Mouse (Mus musculus) erythroblast, adult 5-6 weeks (primary cell): Measurements from ENCODE around the gene Pfdn2. TPM values are rescaled to one million over a fixed set of nuclear protein-coding genes. Genes with fewer than 3 reads are reported as not detected.

Experiments
- ATAC-seq: replicated peaks from 2 replicates; pipeline ENCODE4 v1.8.0; 2016; ENCODE audit warnings: moderate number of reproducible peaks, mild to moderate bottlenecking, moderate TSS enrichment, inconsistent platforms; ENCODE audit not compliant: poor library complexity, low FRiP score, severe bottlenecking
- total RNA-seq, 2 experiments: library from RNA; stranded (forward) in 1 of 2; stranded (reverse) in 1 of 2; fragments of 150-400 nt in 1 of 2; fragments of 200-764, 138-1000 nt in 1 of 2; gene quantifications; 2 replicates each; pipeline versions ENCODE4 v1.2.3 to v1.2.4; 2015 to 2017; ENCODE audit warnings: low replicate concordance in 2 of 2

Gene Pfdn2
- total RNA-seq, 2 experiments from 2014 or later = 1.5 to 7.1 TPM

- ATAC-seq = no peak
Observed at GRCm38 (mm10) chr1:171388376-171389102, 43.1 kb downstream of the Pfdn2 start, which contains the start of gene Arhgap30. TSS of gene Arhgap30 (plus strand) at chr1:171388954.

DNA sequence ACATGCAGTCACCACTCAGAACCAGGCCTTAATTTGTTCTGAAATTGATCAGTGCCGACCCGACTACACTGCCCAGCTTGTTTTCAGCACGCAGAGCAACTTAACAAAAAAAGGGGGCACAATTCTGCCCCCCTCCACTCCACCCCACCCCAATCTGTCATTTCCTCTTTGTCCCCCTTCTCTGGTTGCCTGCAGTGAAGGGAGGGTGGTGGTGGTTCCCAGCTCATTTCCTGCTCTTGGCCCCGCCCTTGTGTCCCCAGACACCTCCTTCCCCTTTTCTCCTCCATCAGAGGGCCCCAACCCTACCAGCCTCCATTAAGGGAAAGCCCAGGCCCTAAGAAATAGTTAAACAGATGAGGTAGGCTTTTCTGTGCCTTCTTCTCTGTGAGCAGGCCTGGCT is 44.6 kb downstream of the Pfdn2 start:
- no peak for ATAC-seq

DNA sequence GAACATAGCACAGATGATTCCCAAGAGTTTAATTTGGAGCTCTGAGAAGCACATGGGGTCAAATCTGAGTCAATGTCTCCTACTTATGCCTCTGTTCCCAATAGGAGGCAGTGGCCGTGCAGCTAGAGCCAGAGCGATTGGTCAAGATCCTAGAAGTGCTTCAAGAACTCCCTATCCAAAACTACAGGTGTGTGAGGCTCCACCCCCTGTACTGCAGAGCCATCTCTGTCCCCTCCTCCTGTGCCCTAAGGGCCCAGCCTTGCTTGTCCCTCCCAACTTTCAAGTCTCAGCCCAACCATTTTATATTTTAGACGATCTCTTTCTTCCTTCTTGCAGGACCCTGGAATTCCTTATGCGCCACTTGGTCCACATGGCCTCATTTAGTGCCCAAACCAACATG is 56.4 kb downstream of the Pfdn2 start:
- no peak for ATAC-seq

- ATAC-seq = no peak
Observed at GRCm38 (mm10) chr1:171402991-171403390, 57.5 kb downstream of the Pfdn2 start.

DNA sequence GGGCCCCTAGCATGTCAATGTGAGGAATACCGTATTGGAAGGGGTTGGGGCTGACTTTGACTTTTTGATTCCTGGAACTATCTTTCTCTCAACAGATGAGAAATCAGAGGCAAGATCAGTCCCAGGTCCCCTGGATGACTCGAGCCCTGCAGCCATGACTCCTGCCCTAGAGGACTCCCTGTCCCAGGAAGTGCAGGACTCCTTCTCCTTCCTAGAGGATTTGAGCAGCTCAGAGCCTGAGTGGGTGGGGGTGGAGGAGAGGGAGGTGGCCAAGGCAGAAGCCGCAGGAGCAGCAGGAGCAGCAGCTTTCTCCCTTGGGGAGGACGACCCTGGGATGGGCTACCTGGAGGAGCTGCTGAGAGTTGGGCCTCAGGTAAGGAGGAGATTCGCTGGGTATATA is 61.8 kb downstream of the Pfdn2 start:
- no peak for ATAC-seq

Other genes starting within 250 kb of the Pfdn2 start
- gene Cfap126, start 231.8 kb upstream of the Pfdn2 start, total RNA-seq (2015; ENCODE audit: low replicate concordance) = not detected in 2 replicates
- gene Cfap126, start 231.8 kb upstream of the Pfdn2 start, total RNA-seq (2017; ENCODE audit: low replicate concordance) = not detected in 2 replicates
- 15.6 and 40.3 TPM in 2 replicates for gene Sdhc, start 195.1 kb upstream of the Pfdn2 start, total RNA-seq (2015; ENCODE audit: low replicate concordance)
- gene Sdhc, start 195.1 kb upstream of the Pfdn2 start, total RNA-seq (2017; ENCODE audit: low replicate concordance) = 9.2 and 20.0 TPM in 2 replicates
- gene Mpz, start 195.0 kb upstream of the Pfdn2 start, total RNA-seq (2015; ENCODE audit: low replicate concordance) = not detected in 2 replicates
- not detected in 2 replicates for gene Mpz, start 195.0 kb upstream of the Pfdn2 start, total RNA-seq (2017; ENCODE audit: low replicate concordance)
- gene Pcp4l1, start 149.4 kb upstream of the Pfdn2 start, total RNA-seq (2015; ENCODE audit: low replicate concordance) = not detected in 2 replicates
- 0.84 and 3.2 TPM in 2 replicates for gene Pcp4l1, start 149.4 kb upstream of the Pfdn2 start, total RNA-seq (2017; ENCODE audit: low replicate concordance)
- gene Nr1i3, start 131.7 kb upstream of the Pfdn2 start, total RNA-seq (2015; ENCODE audit: low replicate concordance) = not detected in 2 replicates
- not detected in 2 replicates for gene Nr1i3, start 131.7 kb upstream of the Pfdn2 start, total RNA-seq (2017; ENCODE audit: low replicate concordance)
- gene Tomm40l, start 123.2 kb upstream of the Pfdn2 start, total RNA-seq (2015; ENCODE audit: low replicate concordance) = 4.0 and 4.2 TPM in 2 replicates
- gene Tomm40l, start 123.2 kb upstream of the Pfdn2 start, total RNA-seq (2017; ENCODE audit: low replicate concordance) = 2.2 and 2.6 TPM in 2 replicates
- gene Apoa2, start 120.6 kb upstream of the Pfdn2 start, total RNA-seq (2015; ENCODE audit: low replicate concordance) = not detected in 2 replicates
- not detected in 2 replicates for gene Apoa2, start 120.6 kb upstream of the Pfdn2 start, total RNA-seq (2017; ENCODE audit: low replicate concordance)
- gene Fcer1g, start 111.3 kb upstream of the Pfdn2 start, total RNA-seq (2015; ENCODE audit: low replicate concordance) = 269 and 282 TPM in 2 replicates
- gene Fcer1g, start 111.3 kb upstream of the Pfdn2 start, total RNA-seq (2017; ENCODE audit: low replicate concordance) = 89.5 and 162 TPM in 2 replicates
- gene Adamts4, start 95.2 kb upstream of the Pfdn2 start, total RNA-seq (2015; ENCODE audit: low replicate concordance) = 0.19 TPM in 1 of 2 replicates, not detected in the other
- not detected in 2 replicates for gene Adamts4, start 95.2 kb upstream of the Pfdn2 start, total RNA-seq (2017; ENCODE audit: low replicate concordance)
- gene Ndufs2, start 94.3 kb upstream of the Pfdn2 start, total RNA-seq (2015; ENCODE audit: low replicate concordance) = 62.9 and 78.4 TPM in 2 replicates
- gene Ndufs2, start 94.3 kb upstream of the Pfdn2 start, total RNA-seq (2017; ENCODE audit: low replicate concordance) = 48.0 and 62.1 TPM in 2 replicates
- gene B4galt3, start 75.3 kb upstream of the Pfdn2 start, total RNA-seq (2015; ENCODE audit: low replicate concordance) = 8.1 and 11.3 TPM in 2 replicates
- gene B4galt3, start 75.3 kb upstream of the Pfdn2 start, total RNA-seq (2017; ENCODE audit: low replicate concordance) = 7.7 and 29.1 TPM in 2 replicates
- gene Ppox, start 64.5 kb upstream of the Pfdn2 start, total RNA-seq (2015; ENCODE audit: low replicate concordance) = 416 and 462 TPM in 2 replicates
- gene Ppox, start 64.5 kb upstream of the Pfdn2 start, total RNA-seq (2017; ENCODE audit: low replicate concordance) = 506 and 765 TPM in 2 replicates
- 9.6 and 12.1 TPM in 2 replicates for gene Usp21, start 57.7 kb upstream of the Pfdn2 start, total RNA-seq (2015; ENCODE audit: low replicate concordance)
- gene Usp21, start 57.7 kb upstream of the Pfdn2 start, total RNA-seq (2017; ENCODE audit: low replicate concordance) = 9.4 and 13.9 TPM in 2 replicates
- gene Ufc1, start 50.6 kb upstream of the Pfdn2 start, total RNA-seq (2015; ENCODE audit: low replicate concordance) = 23.4 and 28.6 TPM in 2 replicates
- gene Ufc1, start 50.6 kb upstream of the Pfdn2 start, total RNA-seq (2017; ENCODE audit: low replicate concordance) = 13.9 and 19.3 TPM in 2 replicates
- gene Dedd, start 16.5 kb upstream of the Pfdn2 start, total RNA-seq (2015; ENCODE audit: low replicate concordance) = 3.8 and 4.8 TPM in 2 replicates
- 4.3 and 6.7 TPM in 2 replicates for gene Dedd, start 16.5 kb upstream of the Pfdn2 start, total RNA-seq (2017; ENCODE audit: low replicate concordance)
- 6.7 and 7.3 TPM in 2 replicates for gene Nit1, start within 50 bp of the Pfdn2 start, total RNA-seq (2015; ENCODE audit: low replicate concordance)
- gene Nit1, start within 50 bp of the Pfdn2 start, total RNA-seq (2017; ENCODE audit: low replicate concordance) = 11.0 and 13.8 TPM in 2 replicates
- gene Klhdc9, start 15.1 kb downstream of the Pfdn2 start, total RNA-seq (2015; ENCODE audit: low replicate concordance) = not detected in 2 replicates
- not detected in 2 replicates for gene Klhdc9, start 15.1 kb downstream of the Pfdn2 start, total RNA-seq (2017; ENCODE audit: low replicate concordance)
- not detected in 2 replicates for gene Nectin4, start 24.4 kb downstream of the Pfdn2 start, total RNA-seq (2015; ENCODE audit: low replicate concordance)
- gene Nectin4, start 24.4 kb downstream of the Pfdn2 start, total RNA-seq (2017; ENCODE audit: low replicate concordance) = 0.68 TPM in 1 of 2 replicates, not detected in the other
- 20.1 and 21.1 TPM in 2 replicates for gene Arhgap30, start 43.3 kb downstream of the Pfdn2 start, total RNA-seq (2015; ENCODE audit: low replicate concordance)
- 25.9 and 26.9 TPM in 2 replicates for gene Arhgap30, start 43.3 kb downstream of the Pfdn2 start, total RNA-seq (2017; ENCODE audit: low replicate concordance)
- 2.7 and 12.7 TPM in 2 replicates for gene Usf1, start 65.6 kb downstream of the Pfdn2 start, total RNA-seq (2015; ENCODE audit: low replicate concordance)
- 9.1 and 23.1 TPM in 2 replicates for gene Usf1, start 65.6 kb downstream of the Pfdn2 start, total RNA-seq (2017; ENCODE audit: low replicate concordance)
- gene Tstd1, start 73.2 kb downstream of the Pfdn2 start, total RNA-seq (2015; ENCODE audit: low replicate concordance) = not detected in 2 replicates
- not detected in 2 replicates for gene Tstd1, start 73.2 kb downstream of the Pfdn2 start, total RNA-seq (2017; ENCODE audit: low replicate concordance)
- gene F11r, start 91.9 kb downstream of the Pfdn2 start, total RNA-seq (2015; ENCODE audit: low replicate concordance) = not detected in 2 replicates
- 0.42 TPM in 1 of 2 replicates, not detected in the other for gene F11r, start 91.9 kb downstream of the Pfdn2 start, total RNA-seq (2017; ENCODE audit: low replicate concordance)
- gene Alyref2, start 157.8 kb downstream of the Pfdn2 start, total RNA-seq (2015; ENCODE audit: low replicate concordance) = 0.84 and 4.8 TPM in 2 replicates
- 0.60 and 1.4 TPM in 2 replicates for gene Alyref2, start 157.8 kb downstream of the Pfdn2 start, total RNA-seq (2017; ENCODE audit: low replicate concordance)
- gene Itln1, start 189.6 kb downstream of the Pfdn2 start, total RNA-seq (2015; ENCODE audit: low replicate concordance) = not detected in 2 replicates
- not detected in 2 replicates for gene Itln1, start 189.6 kb downstream of the Pfdn2 start, total RNA-seq (2017; ENCODE audit: low replicate concordance)
- gene Cd244a, start 213.5 kb downstream of the Pfdn2 start, total RNA-seq (2015; ENCODE audit: low replicate concordance) = 2.3 and 3.1 TPM in 2 replicates
- gene Cd244a, start 213.5 kb downstream of the Pfdn2 start, total RNA-seq (2017; ENCODE audit: low replicate concordance) = 5.2 and 8.3 TPM in 2 replicates